Mouse (Mus musculus) embryonic fibroblast, embryonic 13.5 days (primary cell): ENCODE measurements at regions not wholly inside any gene's neighbourhood (a gene's known extent, or its start where the extent isn't known, plus 50 kb on each side); places are given as distances from the start of the nearest gene placed in this dataset.

Experiments used
- CTCF ChIP-seq: IDR thresholded peaks from 2 replicates; pipeline ENCODE4 v1.5.1; 2011; ENCODE audit warnings: mild to moderate bottlenecking, control low read depth, low read length, moderate library complexity, borderline replicate concordance; ENCODE audit not compliant: insufficient read depth
- POLR2A ChIP-seq: IDR thresholded peaks from 2 replicates; pipeline ENCODE4 v1.6.1; 2011; ENCODE audit warnings: low read depth, mild to moderate bottlenecking, control low read depth, low read length, moderate library complexity

GRCm38 (mm10) chr5:52240540-52240939 lies 50.2 kb upstream of the Dhx15 start:
- TF ChIP-seq POLR2A (no peak), CTCF (0 out of 2 replicates have a peak, but pooled peaks have one; percentile 11)
